Mouse (Mus musculus): ENCODE measurements around the gene Tiparp.

The Tiparp gene

DNA sequence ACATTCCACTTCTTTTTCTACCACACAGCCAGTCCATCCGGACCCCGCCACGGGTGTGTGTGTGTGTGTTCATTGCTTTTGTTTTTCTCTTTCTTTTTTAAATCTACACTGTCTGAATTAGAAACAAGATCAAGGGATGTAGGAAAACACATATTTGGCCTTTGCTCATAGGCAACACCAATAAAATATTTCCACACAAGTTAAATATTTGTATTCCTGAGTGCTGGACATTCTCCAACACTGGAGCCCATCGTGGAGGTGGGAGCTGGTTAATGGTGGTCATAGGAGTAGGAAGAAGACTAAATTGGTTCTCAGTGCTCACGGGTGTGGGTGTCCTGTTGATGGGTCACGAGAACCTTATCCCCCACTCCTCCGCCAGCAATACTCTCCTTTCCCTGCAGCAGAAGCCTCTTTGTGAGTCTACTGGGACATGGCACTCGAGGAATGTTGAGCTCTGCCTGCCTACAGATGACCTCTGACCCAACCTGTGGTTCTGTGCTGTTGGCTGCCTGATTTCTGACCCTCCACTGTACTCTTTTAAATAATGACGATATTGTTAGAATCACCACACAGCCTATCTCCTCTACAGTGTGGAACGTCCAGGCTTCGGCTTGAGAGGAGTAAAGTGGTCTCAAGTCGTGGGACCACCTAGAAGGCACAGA lies 51.2 kb downstream of the Tiparp start:
- no peak for DNase-seq (ENCODE audit: extremely low spot score, low read depth, low spot score)

DNA sequence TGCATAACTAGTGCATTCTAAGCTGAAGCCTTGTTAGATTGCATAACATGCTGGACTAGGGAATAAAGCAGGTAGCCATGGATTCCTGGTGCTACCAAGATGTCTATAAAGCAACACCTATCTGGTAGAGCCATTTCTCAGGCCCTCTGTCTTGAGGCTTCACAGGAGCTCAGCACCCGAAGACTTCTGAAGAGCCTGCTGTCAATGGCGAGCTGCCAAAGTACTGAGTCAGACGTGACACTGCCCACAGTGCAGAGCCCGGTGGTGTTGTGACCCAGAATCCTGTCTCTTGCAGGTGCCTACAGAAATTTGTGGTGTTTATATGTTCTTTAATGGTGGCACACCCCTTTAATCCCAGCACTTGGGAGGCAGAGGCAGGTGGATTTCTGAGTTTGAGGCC lies 53.4 kb downstream of the Tiparp start:
- no peak for DNase-seq (ENCODE audit: extremely low spot score, low read depth, low spot score)

DNA sequence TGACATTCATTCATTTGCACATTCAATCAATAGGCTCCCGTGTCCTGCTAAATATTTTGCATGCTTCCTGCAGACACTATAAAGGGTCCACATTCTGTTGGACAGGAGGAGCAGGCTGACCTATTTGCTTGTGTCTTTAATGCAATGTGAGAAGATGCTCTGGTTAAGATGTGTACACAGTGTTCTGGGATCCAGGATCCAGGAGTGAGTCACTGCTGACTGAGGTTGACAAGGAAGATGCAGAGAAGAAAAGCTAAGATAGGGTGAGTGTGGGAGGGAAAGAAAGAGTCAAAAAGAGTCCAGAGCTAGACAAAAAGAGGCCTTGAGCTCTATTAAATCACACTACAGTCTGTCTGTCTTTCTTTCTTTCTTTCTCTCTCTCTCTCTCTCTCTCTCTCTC lies 56.1 kb downstream of the Tiparp start:
- no peak for DNase-seq (ENCODE audit: extremely low spot score, low read depth, low spot score)

DNA sequence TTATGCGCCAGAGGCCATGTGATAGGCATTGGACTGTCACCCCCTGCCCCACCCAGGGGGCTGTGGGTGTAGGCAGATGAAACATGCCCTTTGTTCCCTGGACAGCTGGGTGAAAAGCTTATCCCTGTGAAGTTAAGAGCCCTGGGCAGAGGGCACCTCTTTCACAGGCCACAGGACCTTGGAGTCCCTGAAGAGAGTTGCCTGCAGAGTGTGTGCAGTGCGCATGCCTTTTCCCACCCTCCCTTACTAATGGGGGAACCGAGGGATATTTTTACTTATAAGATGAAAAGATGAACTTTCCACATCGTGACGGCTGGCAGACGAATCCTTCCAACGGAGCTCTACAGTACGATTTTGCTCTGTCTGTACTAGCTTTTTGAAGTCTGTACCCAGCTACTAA lies 57.1 kb downstream of the Tiparp start:
- no peak for DNase-seq (ENCODE audit: extremely low spot score, low read depth, low spot score)

DNA sequence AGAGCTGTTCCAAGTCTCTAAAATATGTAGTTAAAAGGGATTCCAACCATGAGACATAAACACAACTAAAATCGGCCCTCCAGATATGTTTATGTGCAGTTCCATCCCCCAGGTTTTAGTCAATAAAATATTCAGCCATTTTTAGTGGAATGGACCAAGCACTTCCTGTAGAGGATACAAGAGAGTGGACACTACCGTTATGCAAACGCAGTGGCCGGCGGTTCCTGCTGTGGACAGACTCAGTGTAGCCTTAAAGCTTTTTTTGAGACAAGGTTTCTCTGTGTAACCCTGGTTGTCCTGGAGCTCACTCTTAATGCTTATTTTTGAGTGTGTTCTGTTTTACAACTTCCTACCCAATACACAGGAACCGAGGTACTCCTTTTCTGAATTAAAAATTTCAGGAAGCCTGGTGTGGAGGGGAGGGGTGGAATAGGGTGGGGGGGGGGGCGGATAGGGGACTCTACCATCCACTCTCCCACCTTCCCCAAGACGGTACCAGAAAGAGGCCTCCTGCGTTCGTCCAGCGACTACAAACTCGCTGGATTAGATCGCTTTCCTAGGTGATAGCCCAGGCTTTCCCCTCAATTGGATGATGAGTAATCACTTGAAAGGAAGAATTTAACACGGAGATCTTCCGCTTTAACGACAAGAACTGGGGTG lies 57.7 kb downstream of the Tiparp start:
- DNase-seq (ENCODE audit: extremely low spot score, low read depth, low spot score) = no peak

DNA sequence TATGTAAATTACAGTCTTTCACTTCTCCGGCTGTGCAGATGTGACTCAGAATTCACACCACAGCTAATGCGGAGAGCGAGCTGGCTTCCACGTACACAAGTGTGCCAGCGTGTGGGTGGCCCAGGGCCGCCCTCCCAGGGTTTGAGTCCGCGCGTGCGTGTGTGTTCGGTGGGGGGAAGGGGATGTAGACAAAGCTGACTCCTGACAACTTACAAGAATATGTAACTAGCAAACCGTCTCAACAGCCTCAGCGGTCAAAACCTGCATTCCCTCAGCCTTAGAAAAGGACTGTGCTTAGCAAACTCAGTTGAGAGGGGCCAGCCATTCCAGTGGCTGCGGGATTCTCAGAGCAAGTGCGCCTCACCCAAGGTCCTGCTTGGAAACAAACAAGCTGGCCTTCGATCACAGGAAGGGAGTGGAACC lies 58.3 kb downstream of the Tiparp start:
- DNase-seq (ENCODE audit: extremely low spot score, low read depth, low spot score) = no peak

DNA sequence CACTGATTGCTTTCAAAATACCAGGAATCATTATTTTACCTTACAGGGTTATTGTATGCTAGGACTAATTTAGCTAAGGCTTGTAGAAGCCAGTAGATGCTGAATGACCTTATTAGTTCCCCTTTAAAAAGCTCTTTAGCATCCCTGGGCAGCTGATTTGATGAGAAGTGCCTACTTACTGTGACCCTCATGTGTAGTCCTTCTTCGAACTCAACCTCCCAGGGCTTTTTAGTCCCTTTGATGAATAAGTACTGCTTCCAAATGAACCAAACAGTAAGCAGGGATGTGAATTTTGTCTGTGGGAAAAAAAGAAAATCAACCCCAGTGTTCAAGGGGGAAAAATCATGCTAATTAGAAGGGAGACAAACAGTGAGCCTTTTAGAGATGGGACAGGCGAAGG lies 58.8 kb downstream of the Tiparp start:
- DNase-seq (ENCODE audit: extremely low spot score, low read depth, low spot score) = no peak

DNA sequence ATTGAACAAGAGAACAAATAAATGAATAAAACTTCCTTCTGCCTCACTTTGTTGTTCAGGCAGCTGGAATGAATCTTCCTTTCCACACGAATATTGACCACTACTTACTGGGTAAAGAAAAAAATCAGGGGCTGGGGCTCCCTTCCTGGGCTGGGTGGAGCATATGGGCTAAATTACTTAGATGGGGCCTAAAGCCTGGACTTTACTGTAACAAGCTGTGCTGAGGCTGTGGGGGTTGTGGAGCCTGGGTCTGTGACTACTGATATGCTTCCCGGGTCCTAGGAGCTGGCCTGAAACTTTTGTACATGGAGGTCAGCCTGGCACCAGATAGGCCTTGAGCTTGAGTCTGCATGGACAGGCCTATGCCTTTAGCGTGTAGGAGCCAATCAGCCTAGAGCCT lies 60.2 kb downstream of the Tiparp start:
- DNase-seq (ENCODE audit: extremely low spot score, low read depth, low spot score) = no peak

DNA sequence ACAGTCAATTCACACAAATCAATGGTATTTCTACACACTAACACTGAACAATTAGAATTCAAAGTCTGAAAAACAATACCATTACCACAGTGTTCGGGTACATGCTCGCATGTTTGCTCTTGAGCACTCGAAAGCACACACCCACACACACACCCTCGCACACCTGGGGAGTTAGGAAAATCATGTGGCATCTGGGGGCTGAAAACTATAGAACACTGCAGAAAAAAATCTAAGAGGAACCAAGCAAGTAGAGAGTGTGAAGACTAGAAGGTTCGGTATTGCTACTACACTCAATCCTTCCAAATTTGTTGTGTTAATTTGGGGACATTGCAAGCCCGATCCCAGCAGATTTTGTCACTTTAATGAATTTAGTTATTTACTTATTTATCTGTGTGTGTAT lies 64.6 kb downstream of the Tiparp start:
- DNase-seq (ENCODE audit: extremely low spot score, low read depth, low spot score) = no peak

DNA sequence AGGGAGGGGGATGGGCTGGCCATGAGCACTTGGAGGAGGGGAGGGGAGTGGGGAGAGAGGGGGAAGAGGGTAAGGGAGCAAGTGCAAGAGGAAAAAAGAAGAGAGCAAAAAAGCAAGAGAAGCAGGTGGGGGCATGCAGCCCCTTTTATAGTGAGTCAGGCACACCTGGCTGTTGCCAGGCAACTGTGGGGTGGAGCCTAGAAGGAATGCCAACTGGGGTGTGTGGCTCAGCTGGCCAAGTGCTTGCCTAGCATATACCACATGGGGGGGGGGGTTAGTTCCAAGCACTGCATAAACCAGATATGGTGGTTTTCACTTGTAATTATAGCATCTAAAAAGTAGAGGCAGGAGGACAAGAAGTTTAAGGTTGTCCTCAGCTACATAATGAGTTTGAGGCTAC lies 66.3 kb downstream of the Tiparp start:
- DNase-seq (ENCODE audit: extremely low spot score, low read depth, low spot score) = no peak

DNA sequence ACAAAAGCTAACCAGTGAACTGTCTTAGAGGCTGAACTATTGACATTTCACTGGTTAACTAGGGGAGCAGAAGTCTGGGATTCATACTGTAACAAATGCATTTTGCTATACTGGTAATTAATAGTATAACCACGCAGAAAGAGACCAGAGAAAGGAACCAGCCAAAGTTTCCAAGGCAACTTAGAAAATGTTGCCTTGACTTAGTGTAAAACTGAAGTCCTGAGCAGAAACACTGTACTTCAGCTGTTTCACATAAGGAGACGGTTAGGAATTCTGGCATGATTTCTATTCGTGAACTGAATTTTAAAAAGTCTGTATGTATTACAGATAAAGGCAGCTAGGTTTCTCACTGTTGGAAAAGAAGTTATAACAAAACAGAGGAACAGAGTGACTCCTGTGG lies 67.0 kb downstream of the Tiparp start:
- DNase-seq (ENCODE audit: extremely low spot score, low read depth, low spot score) = no peak

DNA sequence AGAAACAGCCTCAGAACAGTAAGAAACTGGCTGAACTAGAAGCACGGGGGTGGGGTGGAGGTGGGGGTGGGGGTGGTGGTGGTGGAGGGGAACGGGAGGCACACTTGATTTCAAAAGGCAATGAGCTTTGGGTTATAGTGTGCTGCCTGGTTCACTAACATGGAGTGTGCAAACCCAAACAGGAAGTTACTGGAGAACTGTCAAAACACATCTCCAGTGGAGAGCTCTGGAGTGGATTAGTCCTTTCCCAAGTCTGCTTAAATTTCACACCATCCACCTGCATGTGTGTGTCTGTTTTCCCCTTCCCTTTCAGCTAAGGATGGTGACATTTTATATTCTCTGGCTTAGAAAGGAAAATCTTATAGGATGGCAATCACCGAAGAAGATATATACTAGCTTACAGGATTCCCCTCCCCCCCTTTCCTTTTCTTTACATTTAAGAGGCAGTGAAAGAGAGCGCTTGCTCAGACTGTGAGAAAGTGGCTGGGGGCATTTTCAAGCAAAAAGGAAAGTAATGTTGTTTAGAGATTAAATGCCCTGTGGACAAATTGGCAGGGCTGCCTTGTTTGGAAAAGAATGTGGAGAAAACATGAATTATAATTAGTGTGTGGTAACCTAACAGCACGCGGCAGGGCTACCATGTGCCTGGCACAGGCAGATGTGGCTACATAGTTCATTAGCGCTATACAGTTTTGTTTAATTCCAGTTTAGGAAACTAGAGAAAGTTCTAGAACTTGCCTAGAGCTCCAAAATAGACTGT lies 70.0 kb downstream of the Tiparp start:
- DNase-seq (ENCODE audit: extremely low spot score, low read depth, low spot score) = no peak

DNA sequence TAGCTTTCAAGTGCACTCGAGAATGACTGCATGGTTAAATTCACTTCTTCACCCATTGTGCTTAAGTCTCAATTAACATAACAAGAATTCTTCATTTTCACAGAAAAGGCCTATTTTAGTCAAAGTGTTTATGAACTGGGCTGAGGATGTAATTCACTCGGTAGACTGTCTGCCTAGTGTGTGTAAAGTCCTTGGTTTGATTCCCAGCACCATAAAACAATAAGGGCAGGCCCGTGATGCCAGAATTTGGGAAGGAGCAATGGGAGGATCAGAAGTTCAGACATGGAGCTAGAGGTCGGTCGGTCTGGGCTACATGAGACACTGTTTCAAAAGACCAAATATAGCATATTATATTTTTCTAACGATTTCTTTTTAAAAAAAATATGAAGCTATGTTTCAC lies 70.9 kb downstream of the Tiparp start:
- no peak for DNase-seq (ENCODE audit: extremely low spot score, low read depth, low spot score)

DNA sequence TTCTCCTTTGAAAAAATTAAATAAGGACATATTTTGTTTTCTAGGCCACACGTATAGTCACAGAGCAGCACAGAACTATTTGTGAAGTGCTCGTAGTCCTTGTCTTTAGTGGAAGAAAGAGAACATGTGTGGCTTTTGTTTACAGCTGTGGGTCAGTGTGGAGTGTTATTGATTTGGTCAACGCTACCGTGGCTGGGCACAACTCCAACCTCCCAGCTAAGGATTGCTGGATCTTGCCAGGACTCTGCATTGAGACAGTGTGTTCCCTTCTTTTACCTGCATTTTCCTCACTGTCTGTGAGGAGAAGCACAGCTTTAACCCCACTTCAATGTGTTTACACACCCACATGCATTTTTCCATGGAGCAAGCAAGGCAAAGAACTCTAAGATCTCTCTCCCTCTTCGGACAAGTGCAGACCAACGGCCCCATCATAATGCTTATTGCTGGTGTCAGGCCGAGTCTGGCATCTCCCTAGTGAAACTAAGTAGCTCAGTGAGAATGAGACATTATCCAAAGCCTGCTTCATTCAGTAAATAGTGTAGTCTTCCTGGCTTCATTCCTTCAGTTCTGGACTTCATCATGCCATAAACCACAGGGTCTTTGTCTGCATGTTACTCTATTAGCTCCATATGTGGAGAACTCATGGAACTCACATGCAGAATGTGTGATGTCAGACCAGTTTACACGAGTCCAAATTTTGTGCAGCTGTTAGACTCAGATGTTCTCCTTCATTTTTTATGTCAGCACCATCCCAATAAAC lies 73.3 kb downstream of the Tiparp start:
- no peak for DNase-seq (ENCODE audit: extremely low spot score, low read depth, low spot score)

DNA sequence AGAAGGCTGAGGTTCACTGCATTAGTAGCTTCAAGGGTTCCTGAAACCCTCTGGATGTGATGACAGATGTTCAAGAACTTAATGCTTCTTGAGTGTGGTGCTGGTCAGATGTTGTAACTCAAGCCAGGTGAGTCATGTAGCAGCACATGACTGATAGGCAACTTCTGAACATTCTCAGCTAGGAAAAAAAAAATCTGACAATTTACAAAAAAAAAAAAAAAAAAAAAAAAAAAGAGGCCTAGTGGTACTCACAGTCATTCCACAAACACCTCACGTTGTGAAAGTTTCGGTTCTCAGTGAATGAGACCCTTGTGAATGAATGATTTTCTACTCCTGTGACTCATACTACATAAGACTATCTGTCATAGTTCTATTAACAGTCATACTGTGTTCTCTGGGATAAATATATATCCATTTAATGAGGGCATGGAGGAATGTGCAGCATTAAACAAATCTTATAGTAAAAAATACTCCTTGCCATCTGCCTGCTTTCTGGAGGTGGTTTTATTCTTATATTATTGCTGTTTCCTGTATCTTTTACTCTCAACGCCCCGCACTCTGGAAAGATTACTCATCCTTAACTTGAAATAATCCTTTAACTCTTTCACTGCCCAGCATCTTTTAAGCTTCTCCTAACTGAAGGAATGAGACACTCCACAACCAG lies 75.3 kb downstream of the Tiparp start:
- DNase-seq (ENCODE audit: extremely low spot score, low read depth, low spot score) = no peak

Data from hindlimb bud, embryonic 11.5 days (tissue).